Mouse (Mus musculus): Measurements from ENCODE around the gene Mosmo. TPM values are rescaled to one million over a fixed set of nuclear protein-coding genes. Genes with fewer than 3 reads are reported as not detected.
A peak's percentile ranks its signal among the peaks of the same experiment; 100 is the strongest.

The Mosmo gene
- polyA plus RNA-seq (2021) = 25.9 TPM

DNA sequence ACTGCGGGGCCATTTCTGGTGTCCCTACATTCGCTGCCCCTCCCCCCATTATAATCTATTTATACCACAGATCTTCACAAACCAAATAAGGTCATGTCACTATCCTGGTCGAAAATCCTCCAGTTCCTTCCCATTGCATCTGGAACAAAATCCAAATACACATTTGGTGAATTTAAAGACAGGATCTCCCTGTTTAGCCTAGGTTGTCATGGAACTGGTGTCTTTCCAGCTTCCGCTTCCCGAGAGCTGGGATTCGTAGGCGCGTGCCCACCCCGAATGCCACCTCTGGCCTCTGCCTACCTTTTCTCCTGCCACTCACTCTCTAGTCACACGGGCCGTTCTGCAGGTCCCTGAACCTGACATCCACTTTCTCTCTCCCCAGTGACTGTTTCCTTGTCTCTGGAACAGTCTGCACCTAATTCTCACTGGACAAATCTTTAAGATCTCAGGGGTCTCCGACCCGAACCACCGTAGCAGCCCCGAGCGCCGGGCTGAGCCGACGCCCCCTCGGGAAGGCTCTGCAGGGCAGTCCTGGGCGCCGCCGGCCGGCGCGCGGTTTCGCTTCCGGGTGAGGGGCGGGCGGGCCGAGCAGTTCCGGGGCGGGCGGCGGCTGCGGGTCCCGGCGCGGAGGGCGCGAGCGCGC lies at the start of gene Mosmo:
TSS of gene Mosmo (plus strand) at position 618 of the 643 bp plus-strand sequence.
- DNase-seq (ENCODE audit: low read depth, low spot score) (no peak), ATAC-seq (peak; percentile 87)

DNA sequence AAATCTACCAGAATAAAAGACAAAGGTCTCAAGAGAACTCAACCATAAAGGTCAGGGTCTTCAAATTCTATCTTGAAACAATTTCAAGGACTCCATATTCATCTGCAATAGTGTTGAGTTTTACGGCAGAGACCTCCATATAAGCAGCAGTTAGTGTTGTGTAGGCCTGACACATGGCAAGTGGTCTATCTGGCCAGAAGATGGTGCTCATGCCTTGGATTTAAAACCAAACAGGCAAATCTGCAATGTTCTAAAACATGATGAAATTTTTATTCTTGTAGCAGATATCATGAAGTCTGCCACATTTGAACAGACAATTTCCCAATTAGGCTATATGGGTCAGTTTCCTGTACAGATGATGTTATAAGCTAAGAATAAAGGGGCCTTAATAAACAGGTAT lies 44.9 kb upstream of the Mosmo start:
- DNase-seq (ENCODE audit: low read depth, low spot score) (no peak), ATAC-seq (no peak)
- POLR2A ChIA-PET = no interaction called here
- in situ Hi-C loops (cut with MboI; ENCODE audit: low pct_unique_long_range_greater_than_20kb) = loop anchor here (5.0 to 25.0 kb wide), 3 partner anchors 200 to 770 kb away; partner anchors contain the start of gene Polr3e
- H3K27me3 ChIP-seq = peaks cover 6% of the 10 kb centered on the region
- CTCF ChIA-PET = interaction anchor here (1.3 to 2.0 kb wide), 4 partner anchors 11 to 285 kb away, joined by 3 to 7 read pairs (median 5); partner anchors contain the start of gene Polr3e
- TF ChIP-seq CTCF (IDR thresholded peaks at IDR 0.05) = peak; percentile 74

More for the DNA sequence above, at the start of gene Mosmo:
- no peaks in the 10 kb centered on the region for H3K27me3 ChIP-seq
- in situ Hi-C loops (cut with MboI; ENCODE audit: low pct_unique_long_range_greater_than_20kb) = loop anchor here (10.0 kb wide), 1 partner anchor 238 kb away; the partner anchor contains the start of gene Polr3e
- ChIA-PET CTCF (interaction anchor here (1.0 kb wide), 1 partner anchor 44 kb away, joined by 3 read pairs; no protein-coding TSS in a partner anchor), POLR2A (no interaction called here)
- no peak for TF ChIP-seq CTCF (IDR thresholded peaks at IDR 0.05)

DNA sequence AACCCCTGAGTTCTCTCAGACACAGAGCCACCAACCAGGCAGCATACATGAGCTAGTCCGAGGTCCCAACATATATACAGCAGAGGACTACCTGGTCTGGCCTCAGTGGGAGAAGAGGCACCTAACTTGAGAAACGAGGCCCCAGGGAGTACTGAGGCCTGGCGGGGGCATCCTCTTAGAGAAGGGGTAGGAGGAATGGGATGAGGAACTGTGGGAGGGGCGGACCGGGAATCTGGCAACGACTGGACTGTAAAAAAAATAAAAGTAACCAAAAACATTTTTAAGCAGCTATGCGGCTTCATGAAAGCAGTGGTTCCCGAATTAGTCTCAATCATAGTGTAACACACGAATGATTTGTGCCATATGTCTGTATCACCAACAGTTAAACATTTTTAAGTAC lies 43.1 kb upstream of the Mosmo start:
- no peak for TF ChIP-seq CTCF (IDR thresholded peaks at IDR 0.05)
- no peaks in the 10 kb centered on the region for H3K27me3 ChIP-seq
- CTCF ChIA-PET = interaction anchor here (0.9 to 2.5 kb wide), 4 partner anchors 12 to 201 kb away, joined by 3 to 7 read pairs (median 6); no protein-coding TSS in a partner anchor
- no peak for ATAC-seq
- POLR2A ChIA-PET = interaction anchor here (2.2 kb wide), 1 partner anchor 195 kb away, joined by 9 read pairs; no protein-coding TSS in a partner anchor
- in situ Hi-C loops (cut with MboI; ENCODE audit: low pct_unique_long_range_greater_than_20kb) = loop anchor here (5.0 to 25.0 kb wide), 3 partner anchors 198 to 772 kb away; partner anchors contain the start of gene Polr3e
- no peak for DNase-seq (ENCODE audit: low read depth, low spot score)

DNA sequence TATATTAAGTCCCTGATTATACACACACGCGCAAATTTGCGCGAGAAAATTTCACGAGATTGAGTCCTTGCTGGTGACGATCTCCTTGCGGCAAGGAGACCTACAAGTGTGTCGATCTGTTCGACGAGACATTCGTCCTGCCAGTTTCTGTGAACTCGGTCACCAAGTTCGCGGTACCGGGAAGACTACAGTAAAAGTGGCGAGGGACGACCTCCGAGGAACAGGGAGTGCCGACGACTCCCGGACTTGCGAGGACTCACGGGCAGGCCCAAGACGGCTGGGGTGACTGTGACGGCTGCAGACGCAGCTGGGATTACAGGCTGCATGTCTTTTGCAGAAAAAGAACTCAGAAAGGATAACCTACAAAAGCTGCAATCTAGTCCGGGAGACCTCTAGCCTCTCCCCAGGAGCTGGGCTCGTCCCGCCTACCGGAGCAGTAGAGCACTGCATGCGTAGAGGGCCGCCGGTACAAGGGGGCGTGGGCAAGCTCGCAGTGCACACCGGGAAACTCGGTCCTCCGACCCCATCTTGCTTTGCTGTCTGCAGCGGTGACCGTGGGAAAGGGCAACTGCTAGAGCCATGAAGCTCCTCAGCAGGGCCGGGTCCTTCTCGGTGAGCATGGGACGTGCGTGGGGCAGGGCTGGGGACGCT lies 42.6 kb upstream of the Mosmo start, which contains the start of gene Uqcrc2:
TSS of gene Uqcrc2 (plus strand) at position 466 of the 651 bp plus-strand sequence.
- ChIA-PET POLR2A (interaction anchor here (0.8 to 2.2 kb wide), 2 partner anchors 88 to 195 kb away, joined by 6 to 9 read pairs; no protein-coding TSS in a partner anchor), CTCF (interaction anchor here (2.0 to 2.5 kb wide), 2 partner anchors 11 to 200 kb away, joined by 5 to 7 read pairs; no protein-coding TSS in a partner anchor)
- ATAC-seq = peak; percentile 98
- in situ Hi-C loops (cut with MboI; ENCODE audit: low pct_unique_long_range_greater_than_20kb) = loop anchor here (5.0 to 25.0 kb wide), 3 partner anchors 197 to 773 kb away; partner anchors contain the start of gene Polr3e
- TF ChIP-seq CTCF (IDR thresholded peaks at IDR 0.05) = no peak
- DNase-seq (ENCODE audit: low read depth, low spot score) = peak; percentile 50
- no peaks in the 10 kb centered on the region for H3K27me3 ChIP-seq

DNA sequence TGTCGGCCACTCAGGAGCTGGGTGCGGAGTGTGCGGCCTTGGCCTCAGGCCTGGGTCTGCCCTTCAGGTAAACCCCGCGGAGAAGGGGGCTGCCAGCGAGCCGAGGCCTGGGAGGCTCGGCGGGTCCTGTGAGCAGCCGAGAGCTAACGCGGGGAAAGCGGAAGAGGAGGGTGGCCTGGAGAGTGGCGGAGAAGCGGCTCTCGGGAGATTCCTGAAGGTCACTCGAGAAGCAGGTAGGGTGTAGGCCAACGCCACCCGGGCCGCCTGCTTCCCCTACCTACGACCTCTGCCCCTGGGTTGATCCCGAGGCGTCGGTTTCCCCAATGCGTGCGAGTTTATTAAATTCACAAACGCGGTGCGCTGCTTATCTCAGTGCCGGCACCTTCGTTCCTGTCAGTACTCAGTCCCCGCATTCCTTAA lies 42.0 kb upstream of the Mosmo start:
- ATAC-seq = peak; percentile 63
- DNase-seq (ENCODE audit: low read depth, low spot score) = no peak
- in situ Hi-C loops (cut with MboI; ENCODE audit: low pct_unique_long_range_greater_than_20kb) = loop anchor here (10.0 to 25.0 kb wide), 2 partner anchors 279 to 773 kb away; partner anchors contain the start of gene Polr3e
- H3K27me3 ChIP-seq = no peaks in the 10 kb centered on the region
- ChIA-PET POLR2A (interaction anchor here (0.8 to 2.2 kb wide), 2 partner anchors 87 to 194 kb away, joined by 6 to 9 read pairs; no protein-coding TSS in a partner anchor), CTCF (interaction anchor here (2.0 to 2.5 kb wide), 2 partner anchors 11 to 200 kb away, joined by 5 to 7 read pairs; no protein-coding TSS in a partner anchor)
- no peak for TF ChIP-seq CTCF (IDR thresholded peaks at IDR 0.05)

DNA sequence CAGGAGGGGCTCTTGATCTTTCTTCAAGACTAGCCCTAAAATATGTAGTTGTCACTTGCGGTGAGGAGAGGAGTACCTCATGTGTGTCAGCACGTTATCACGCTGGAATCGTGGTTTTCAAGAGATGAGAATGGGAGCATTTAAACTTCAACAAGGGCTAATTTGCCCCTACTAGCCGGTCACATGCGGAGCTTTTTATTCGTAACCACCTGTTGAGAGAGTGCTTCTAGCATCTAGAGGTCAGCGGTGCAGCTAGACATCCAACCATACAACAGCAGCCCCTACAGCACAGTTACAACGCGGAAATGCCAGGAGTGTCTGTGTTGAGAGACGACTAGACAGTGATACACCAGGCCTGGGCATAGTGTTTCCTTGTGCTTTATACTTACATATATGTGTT lies 41.6 kb upstream of the Mosmo start:
- CTCF ChIA-PET = interaction anchor here (2.0 to 2.5 kb wide), 2 partner anchors 10 to 199 kb away, joined by 5 to 7 read pairs; no protein-coding TSS in a partner anchor
- POLR2A ChIA-PET = interaction anchor here (0.8 to 2.2 kb wide), 2 partner anchors 87 to 194 kb away, joined by 6 to 9 read pairs; no protein-coding TSS in a partner anchor

DNA sequence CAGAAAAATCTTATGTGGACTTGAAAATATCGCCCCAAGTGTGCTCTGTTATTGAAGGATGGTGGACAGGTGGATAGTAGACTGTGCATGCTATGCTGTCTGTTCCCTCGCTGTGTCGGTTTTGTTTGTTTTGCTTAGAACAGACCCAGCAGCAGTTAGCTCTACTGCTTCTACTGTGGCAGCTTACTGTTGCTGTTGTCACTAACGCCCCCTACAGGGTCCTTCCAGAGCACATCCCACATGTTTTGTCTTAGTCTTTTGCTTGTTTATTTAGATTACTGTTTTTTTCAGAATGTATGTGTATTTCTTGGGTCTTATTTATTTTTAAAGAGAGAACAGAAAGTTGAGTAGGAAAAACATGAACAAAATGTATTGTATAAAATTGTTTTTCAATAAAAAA lies 34.2 kb upstream of the Mosmo start:
- no peak for ATAC-seq
- peak; percentile 56 for TF ChIP-seq CTCF (IDR thresholded peaks at IDR 0.05)
- H3K27me3 ChIP-seq = no peaks in the 10 kb centered on the region
- POLR2A ChIA-PET = interaction anchor here (0.5 kb wide), 1 partner anchor 22 kb away, joined by 3 read pairs; no protein-coding TSS in a partner anchor
- CTCF ChIA-PET = interaction anchor here (1.3 kb wide), 1 partner anchor 14 kb away, joined by 3 read pairs; no protein-coding TSS in a partner anchor
- in situ Hi-C loops (cut with MboI; ENCODE audit: low pct_unique_long_range_greater_than_20kb) = loop anchor here (25.0 kb wide), 1 partner anchor 781 kb away; no protein-coding TSS in a partner anchor
- no peak for DNase-seq (ENCODE audit: low read depth, low spot score)

More for the DNA sequence above, 41.6 kb upstream of the Mosmo start:
- no peak for DNase-seq (ENCODE audit: low read depth, low spot score)
- TF ChIP-seq CTCF (IDR thresholded peaks at IDR 0.05) = peak; percentile 17
- in situ Hi-C loops (cut with MboI; ENCODE audit: low pct_unique_long_range_greater_than_20kb) = loop anchor here (10.0 to 25.0 kb wide), 2 partner anchors 279 to 774 kb away; partner anchors contain the start of gene Polr3e
- no peaks in the 10 kb centered on the region for H3K27me3 ChIP-seq
- peak; percentile 23 for ATAC-seq

DNA sequence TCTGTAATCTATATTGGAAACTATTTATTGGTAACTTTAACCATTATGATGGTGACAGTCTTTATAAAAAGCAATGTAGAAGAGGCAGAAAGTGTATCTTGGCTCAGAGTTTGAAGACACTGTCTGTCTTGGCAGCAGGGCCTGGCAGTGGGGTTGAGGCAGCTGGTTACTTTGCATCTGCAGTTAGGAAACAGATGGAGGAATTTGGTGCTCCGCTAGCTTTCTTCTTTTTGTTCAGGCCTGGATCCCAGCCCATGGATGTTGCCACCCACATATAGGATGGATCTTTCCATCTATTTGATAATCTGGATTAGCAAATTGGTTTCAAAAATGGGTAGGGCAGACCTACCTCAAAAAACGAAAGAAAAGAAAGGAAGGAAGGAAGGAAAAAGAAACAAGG lies 29.6 kb upstream of the Mosmo start:
- DNase-seq (ENCODE audit: low read depth, low spot score) (no peak), ATAC-seq (no peak)
- in situ Hi-C loops (cut with MboI; ENCODE audit: low pct_unique_long_range_greater_than_20kb) = loop anchor here (25.0 kb wide), 1 partner anchor 786 kb away; no protein-coding TSS in a partner anchor
- H3K27me3 ChIP-seq = no peaks in the 10 kb centered on the region
- no peak for TF ChIP-seq CTCF (IDR thresholded peaks at IDR 0.05)
- POLR2A ChIA-PET = no interaction called here
- CTCF ChIA-PET = interaction anchor here (1.1 to 1.3 kb wide), 2 partner anchors 8 to 16 kb away, joined by 3 read pairs; no protein-coding TSS in a partner anchor

DNA sequence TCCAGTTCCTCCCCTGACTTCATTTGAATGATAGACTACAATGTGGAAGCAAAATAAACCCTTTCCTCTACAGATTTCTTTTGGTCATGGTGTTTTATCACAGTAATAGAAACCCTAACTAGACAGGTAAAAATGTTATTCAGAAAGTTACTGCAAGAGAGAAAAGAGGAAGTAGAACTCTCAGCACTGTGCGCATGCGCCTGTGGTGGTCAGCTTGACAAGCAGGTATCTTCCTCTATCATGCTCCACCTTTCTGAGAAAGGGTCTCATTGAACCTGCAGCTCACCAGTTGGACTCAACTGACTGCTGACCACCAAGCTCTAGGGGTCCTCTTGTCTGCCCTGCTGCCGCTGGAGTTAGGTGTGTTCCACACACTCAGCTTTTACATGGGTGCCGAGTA lies 15.3 kb upstream of the Mosmo start:
- DNase-seq (ENCODE audit: low read depth, low spot score) (no peak), ATAC-seq (no peak)
- POLR2A ChIA-PET = no interaction called here
- no peaks in the 10 kb centered on the region for H3K27me3 ChIP-seq
- TF ChIP-seq CTCF (IDR thresholded peaks at IDR 0.05) = no peak
- CTCF ChIA-PET = interaction anchor here (1.3 to 1.7 kb wide), 2 partner anchors 12 to 16 kb away, joined by 3 to 5 read pairs; no protein-coding TSS in a partner anchor
- in situ Hi-C loops (cut with MboI; ENCODE audit: low pct_unique_long_range_greater_than_20kb) = no loop called here
